Mouse (Mus musculus): ENCODE measurements at regions not wholly inside any gene's neighbourhood (a gene's known extent, or its start where the extent isn't known, plus 50 kb on each side); places are given as distances from the start of the nearest gene placed in this dataset.

- DNase-seq (ENCODE audit: low spot score), result no peak
Observed at GRCm38 (mm10) chr9:43930037-43930404, 113.2 kb upstream of the Thy1 start.

- no peak for DNase-seq (ENCODE audit: low spot score)
Observed at GRCm38 (mm10) chr9:43930476-43930875, 112.7 kb upstream of the Thy1 start.

GRCm38 (mm10) chr9:43934012-43934690, 109.0 kb upstream of the Thy1 start:
- DNase-seq (ENCODE audit: low spot score), result no peak

- DNase-seq (ENCODE audit: low spot score), result no peak
Observed at GRCm38 (mm10) chr9:43934691-43935064, 108.5 kb upstream of the Thy1 start.

- DNase-seq (ENCODE audit: low spot score), result no peak
Observed at GRCm38 (mm10) chr9:43939336-43939735, 103.8 kb upstream of the Thy1 start.

GRCm38 (mm10) chr9:43942147-43942546, 101.0 kb upstream of the Thy1 start:
- no peak for DNase-seq (ENCODE audit: low spot score)

- DNase-seq (ENCODE audit: low spot score), result no peak
Observed at GRCm38 (mm10) chr9:43943522-43943921, 99.7 kb upstream of the Thy1 start.

GRCm38 (mm10) chr9:43944816-43945741, 98.1 kb upstream of the Thy1 start:
- DNase-seq (ENCODE audit: low spot score), result no peak

GRCm38 (mm10) chr9:43945997-43946649, 97.1 kb upstream of the Thy1 start:
- DNase-seq (ENCODE audit: low spot score), result no peak

- DNase-seq (ENCODE audit: low spot score), result no peak
Observed at GRCm38 (mm10) chr9:43947089-43947488, 96.1 kb upstream of the Thy1 start.

- DNase-seq (ENCODE audit: low spot score), result no peak
Observed at GRCm38 (mm10) chr9:43947490-43948150, 95.6 kb upstream of the Thy1 start.

- no peak for DNase-seq (ENCODE audit: low spot score)
Observed at GRCm38 (mm10) chr9:43953128-43953527, 90.1 kb upstream of the Thy1 start.

- DNase-seq (ENCODE audit: low spot score), result no peak
Observed at GRCm38 (mm10) chr9:43959541-43959940, 83.6 kb upstream of the Thy1 start.

- DNase-seq (ENCODE audit: low spot score), result no peak
Observed at GRCm38 (mm10) chr9:43961431-43961830, 81.8 kb upstream of the Thy1 start.

- DNase-seq (ENCODE audit: low spot score), result no peak
Observed at GRCm38 (mm10) chr9:43965171-43965570, 78.0 kb upstream of the Thy1 start.

- DNase-seq (ENCODE audit: low spot score), result no peak
Observed at GRCm38 (mm10) chr9:43965811-43966210, 77.4 kb upstream of the Thy1 start.

GRCm38 (mm10) chr9:43970043-43970795, 73.0 kb upstream of the Thy1 start:
- DNase-seq (ENCODE audit: low spot score), result no peak

- no peak for DNase-seq (ENCODE audit: low spot score)
Observed at GRCm38 (mm10) chr9:43970858-43971257, 72.3 kb upstream of the Thy1 start.

GRCm38 (mm10) chr9:43972290-43972689, 70.9 kb upstream of the Thy1 start:
- peak; percentile 59 for DNase-seq (ENCODE audit: low spot score)

GRCm38 (mm10) chr9:43975405-43975804, 67.8 kb upstream of the Thy1 start:
- no peak for DNase-seq (ENCODE audit: low spot score)

GRCm38 (mm10) chr9:43976366-43976765, 66.8 kb upstream of the Thy1 start:
- DNase-seq (ENCODE audit: low spot score), result no peak

GRCm38 (mm10) chr9:43977773-43978172, 65.4 kb upstream of the Thy1 start:
- no peak for DNase-seq (ENCODE audit: low spot score)

All from lung, postnatal 25 days (tissue).